Mouse (Mus musculus): ENCODE measurements around the gene Tead3.

The Tead3 gene

DNA sequence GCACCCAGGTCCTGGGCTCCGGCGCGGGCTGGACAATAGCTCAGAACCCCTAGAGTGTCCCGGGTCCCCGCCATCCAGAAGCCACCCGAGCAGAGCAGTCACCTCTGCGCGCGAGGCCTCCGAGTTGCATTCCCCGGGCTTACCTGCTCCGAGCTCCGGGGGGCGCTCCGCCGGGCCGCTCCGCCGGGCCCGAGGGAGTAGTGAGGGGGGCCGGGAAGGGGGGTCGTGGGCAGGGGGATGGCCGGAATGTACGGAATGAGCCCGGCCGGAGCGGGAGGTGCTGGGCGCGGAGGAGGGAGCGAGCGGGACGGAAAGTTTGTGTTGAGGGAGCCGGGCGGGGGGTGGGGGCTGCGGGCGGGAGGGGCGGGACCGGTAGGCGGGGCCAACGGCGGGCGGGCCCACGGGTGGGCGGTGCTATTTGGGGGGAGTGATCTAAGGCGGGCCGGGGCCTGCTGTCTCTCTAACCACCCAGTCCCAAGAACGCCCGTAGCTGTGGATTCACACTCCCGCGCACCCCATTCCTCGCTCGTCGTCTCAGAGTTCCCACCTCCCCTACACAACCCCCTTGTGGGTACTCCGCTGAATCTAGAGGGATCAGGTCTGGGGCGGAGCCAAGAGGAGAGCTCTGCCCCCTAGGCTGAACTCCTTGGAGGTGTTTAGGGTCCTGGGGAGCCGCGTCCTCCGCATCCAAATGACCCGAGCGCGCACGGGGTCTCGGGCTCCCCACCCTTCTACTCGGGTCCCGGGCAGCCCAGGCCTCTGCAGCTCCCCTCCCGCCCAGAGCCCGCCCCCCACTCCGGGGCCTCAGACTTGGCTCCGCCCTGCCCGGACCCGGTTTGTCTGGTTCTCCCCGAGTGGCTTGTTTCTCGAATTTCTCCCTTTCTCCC lies at the start of gene Tead3:
TSS of gene Tead3 (minus strand) at position 352 of the 887 bp plus-strand sequence.
- no peak for ATAC-seq (ENCODE audit: low TSS enrichment)

DNA sequence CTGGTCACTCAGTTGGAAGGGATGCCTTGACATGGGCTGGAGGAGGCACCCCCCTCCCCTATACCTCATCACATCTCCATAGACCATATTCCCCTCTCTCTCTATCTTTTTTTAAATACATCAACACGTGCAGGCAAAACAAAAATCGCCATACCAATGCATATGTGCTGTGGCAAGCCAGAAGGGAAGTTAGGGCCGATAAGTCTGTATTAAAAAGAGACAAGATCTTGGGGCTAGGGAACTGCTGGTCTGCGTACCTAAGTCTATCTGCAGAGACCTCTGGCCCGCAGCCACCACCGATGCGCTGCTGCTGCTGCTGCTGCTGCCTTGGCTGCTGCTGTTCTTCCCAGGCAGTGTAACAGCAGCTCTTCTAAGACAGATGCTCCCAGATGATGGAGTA lies 44.4 kb upstream of the Tead3 start:
- ATAC-seq (ENCODE audit: low TSS enrichment): no peak

DNA sequence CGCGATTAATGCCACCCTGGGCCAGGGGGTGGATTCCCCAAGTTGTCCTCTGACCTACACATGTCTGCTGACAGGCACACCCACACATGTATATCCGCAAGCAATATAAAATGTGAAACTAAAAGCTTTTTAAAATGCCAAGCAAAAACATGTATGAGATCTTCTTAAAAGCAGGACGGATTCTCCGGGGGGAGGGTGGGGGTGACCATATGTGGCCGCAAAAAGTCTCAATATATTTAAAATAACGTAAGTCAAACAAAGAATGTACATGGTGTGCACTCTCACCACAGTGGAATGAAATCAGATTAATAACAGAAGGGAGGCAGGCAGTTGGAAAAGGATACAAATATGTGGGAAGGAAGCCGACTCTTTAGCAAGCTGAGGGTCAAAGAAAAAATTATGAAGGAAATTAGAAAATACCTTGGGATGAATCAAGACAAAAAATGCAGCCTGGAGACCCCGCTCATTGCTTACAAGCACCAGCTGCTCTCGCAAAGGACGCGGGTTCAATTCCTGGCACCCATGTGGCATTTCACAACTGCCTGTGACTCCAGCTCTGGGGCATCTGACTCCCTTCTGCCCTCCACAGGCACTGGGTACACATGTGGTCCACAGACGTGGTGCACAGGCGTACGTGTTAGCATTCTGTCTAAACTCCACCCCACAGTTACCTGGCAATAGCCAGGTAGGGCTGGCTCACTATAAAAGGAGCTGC lies 43.6 kb upstream of the Tead3 start:
- ATAC-seq (ENCODE audit: low TSS enrichment): no peak

DNA sequence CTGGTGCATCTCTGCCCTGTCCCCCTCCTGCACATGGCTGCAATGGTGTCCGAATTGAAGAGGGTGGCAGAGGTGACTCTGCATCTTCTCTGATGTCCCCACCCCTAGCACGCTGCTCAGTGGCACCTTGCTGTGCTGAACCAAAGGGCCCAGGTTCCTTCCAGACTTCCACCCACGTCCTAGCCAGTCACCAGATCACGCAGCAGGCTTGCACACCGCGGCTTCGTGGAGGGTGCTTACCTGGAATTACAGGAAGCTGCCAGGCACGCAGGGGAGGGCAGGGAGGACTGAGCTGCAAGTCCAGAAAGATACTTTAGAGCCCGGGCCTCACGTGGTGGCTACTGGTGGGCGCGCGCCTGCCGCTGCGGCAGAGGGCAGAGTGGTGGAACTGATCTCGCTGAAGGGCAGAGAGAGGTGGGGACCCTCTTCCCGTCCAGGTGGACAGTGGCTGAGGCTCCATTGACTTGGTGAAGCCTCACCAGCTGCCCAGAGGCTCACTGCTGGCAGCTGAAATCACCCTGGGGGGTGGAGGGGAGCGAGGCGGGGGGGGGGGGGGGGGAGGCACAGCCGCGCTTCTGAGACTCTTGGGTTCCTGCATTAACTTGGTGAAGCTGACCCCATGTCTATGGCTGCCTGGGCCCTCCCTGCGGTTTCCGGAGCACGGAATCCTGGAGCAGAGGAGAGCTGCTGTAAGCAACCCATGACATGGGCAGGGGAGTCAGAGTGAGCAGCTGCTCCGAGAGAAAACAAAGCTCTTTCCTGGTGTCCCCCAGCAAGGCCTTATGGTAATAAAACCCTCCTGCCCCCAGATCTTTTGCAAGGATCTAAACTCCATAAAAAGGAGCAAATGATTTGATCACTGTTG lies 41.2 kb upstream of the Tead3 start:
- ATAC-seq (ENCODE audit: low TSS enrichment): no peak

DNA sequence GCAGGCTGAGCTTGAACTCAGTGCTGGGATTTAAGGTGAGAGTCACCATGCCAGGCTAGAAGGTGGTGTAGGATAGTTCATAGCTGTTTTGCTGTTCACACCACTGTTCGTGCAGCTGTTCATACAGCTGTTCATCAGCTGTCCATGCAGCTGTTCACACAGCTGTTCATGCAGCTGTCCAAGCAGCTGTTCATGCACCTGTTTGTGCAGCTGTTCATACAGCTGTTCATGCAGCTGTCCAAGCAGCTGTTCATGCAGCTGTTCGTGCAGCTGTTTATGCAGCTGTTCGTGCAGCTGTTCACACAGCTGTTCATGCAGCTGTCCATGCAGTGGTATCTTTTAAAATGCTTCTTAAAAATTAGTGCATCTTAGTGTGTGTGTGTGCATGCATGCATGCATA lies 37.9 kb upstream of the Tead3 start:
- ATAC-seq (ENCODE audit: low TSS enrichment): no peak

DNA sequence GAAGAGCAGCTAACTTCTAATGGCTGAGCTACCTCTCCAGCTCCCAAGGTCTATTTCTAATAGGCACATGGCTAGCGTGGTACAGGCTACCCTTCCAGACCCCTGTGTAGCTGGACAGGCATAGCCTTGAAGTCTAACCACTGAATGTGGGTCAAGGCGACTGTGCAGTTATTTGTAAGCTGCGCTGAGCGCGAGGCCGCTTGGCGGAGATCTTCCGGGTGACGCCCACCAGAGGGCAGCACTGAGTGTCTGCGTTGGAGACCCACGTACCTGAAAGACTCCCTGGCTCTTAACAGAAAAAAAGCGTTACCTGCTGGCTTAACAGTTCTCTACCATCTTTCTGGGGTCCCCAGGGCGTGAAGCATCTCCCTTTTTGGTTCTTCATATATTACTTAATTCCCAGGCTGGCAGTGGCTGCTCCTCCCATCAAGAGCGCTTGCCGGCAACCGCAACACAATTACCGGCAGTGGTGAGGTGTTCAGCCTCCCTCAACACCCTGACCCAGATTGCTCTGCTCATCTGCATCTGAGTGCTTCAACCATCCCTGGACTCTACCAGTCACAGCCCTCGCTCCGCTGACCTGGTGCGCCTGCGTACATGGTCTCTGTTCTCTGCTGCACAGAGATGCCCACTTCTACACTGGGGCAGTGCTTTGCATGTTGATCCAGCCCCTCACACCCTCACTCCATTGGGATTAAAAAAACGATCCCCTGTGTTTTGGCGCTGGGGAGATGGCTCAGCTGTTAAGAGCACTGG lies 35.7 kb upstream of the Tead3 start:
- ATAC-seq (ENCODE audit: low TSS enrichment): peak; percentile 59; the same call in 1 of the 2 replicates

DNA sequence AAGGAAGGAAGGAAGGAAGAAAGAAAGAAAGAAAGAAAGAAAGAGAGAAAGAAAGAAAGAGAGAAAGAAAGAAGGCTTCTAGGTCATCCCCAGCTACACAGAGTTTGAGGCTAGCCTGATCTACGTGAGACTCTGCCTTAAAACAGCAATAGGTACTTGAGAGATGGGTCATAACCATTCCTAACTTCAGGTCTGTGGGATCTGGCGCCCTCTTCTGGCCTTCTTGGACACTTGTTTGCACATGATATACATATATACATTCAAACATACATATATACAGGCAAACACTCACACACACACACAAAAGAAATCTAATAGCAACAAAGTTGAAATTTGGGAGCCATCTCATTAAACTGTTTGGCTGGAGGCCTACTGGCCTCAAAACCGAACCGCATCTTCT lies 33.7 kb upstream of the Tead3 start:
- ATAC-seq (ENCODE audit: low TSS enrichment): no peak

DNA sequence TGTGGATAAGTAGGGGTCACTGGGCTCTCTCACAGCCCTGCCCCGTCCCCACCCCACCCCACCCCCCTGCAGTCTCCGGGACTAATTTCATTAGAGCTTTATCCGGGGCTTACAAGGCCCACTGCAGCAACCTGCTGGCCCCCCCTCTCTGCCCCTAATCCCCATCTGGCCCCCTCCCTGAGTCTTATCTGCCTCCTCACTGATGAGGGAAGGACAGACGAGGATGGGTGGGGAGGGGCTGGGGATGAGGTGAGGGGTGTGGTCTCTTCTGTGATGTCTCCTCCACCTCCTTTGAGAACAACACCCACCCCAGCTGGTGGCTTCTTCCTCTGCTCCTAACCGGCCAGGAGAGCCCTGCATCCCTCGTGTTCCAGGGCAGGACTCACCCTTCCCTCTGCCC lies 29.6 kb upstream of the Tead3 start:
- no peak for ATAC-seq (ENCODE audit: low TSS enrichment)

DNA sequence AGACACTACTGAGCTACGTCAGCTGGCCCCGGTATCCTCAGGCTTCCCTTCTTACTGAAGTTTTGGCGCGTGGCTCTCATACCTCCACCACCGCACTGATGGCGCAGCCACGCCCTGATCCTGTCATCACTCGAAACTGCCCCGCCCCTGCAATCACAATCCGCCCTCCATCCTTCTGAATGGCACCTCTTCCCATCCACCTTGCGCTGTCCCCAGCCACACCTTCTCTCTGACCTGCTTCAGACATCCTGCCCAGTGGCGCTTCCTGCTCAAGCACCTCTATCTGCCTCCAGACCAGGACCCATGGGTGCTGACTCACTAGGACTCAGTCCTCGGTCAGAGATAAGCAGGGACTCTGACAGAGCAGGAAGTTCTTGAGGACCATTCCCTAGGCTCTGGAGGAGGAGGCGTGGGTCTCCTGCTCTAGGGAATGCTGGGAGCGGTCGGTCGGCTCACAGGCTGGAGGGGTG lies 25.0 kb upstream of the Tead3 start:
- ATAC-seq (ENCODE audit: low TSS enrichment): no peak

DNA sequence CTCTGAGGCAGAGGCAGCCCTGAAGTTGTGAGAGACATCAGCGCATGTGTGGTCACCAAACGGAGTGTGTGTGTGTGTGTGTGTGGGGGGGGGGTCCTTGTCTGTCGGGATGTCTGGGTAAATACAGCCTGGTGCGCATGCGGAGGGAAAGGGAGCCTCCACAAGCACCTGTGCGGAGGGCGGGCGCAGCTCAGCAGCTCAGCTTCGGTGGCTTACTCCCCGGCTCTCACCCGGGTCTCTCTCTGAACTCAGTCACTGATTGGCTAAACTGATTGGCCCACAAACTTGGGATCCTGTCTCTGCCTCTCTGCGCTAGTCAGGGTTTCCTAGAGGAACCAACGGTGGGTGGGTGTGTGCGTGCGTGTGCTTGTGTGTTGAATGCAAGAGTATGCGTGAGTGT lies 23.9 kb upstream of the Tead3 start:
- ATAC-seq (ENCODE audit: low TSS enrichment): no peak

DNA sequence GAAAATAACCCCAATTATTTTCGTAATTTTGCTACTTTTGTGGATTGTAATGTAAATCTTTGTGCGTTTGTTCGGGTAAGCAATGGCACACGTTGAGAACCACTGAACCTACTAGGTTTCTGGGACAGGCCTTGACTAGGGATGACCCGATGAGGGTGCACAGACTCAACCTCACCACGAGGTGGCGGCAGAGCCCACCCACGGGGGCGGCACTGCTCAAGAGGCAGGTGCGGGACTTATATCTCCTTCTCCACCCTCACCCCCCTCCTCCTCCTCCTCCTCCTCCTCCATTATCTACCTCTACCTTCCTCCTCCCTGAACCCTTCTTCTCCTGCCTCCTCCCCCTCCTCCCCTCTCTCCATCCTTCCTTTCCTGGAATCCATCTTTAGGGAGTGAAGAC lies 23.2 kb upstream of the Tead3 start:
- ATAC-seq (ENCODE audit: low TSS enrichment): no peak

DNA sequence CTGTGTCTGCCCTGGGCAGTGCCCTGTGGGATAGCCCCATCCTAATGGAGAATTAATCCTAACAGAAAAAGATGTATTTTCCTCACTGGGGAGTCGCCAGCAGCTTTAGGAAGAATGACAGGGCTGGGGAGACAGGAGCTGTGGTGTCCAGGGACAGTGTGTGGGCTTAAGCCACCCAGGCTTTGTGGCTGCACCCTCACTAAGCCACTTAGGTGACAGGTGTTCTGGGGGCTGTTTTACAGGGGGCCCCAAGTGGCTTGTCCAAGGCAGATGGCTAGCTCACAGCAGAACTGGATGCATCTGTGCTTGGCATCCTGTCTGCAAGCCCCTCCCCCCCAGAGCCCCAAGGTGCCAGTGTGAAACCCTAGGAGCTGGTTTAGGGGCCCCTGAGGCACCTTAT lies 21.3 kb upstream of the Tead3 start:
- no peak for ATAC-seq (ENCODE audit: low TSS enrichment)

DNA sequence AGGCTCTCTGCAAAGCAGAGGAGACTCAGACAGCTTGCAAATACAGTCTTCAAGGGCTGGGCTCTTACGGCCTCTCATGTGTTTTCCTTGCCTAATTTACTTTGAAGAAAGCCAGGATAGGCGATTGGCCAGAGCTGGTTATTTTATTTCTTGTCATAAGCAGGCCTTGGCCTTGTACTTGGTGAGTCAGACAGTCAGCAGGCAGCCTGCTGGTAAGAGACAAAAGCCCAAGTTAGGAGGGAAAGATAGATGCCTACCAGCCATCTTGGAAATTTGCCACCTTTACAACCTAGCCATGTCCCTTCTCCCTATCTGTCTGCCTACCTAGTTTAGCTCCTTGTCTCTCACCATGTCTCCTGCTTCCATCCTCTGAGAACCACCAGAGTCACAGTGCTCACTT lies 20.7 kb upstream of the Tead3 start:
- no peak for ATAC-seq (ENCODE audit: low TSS enrichment)

DNA sequence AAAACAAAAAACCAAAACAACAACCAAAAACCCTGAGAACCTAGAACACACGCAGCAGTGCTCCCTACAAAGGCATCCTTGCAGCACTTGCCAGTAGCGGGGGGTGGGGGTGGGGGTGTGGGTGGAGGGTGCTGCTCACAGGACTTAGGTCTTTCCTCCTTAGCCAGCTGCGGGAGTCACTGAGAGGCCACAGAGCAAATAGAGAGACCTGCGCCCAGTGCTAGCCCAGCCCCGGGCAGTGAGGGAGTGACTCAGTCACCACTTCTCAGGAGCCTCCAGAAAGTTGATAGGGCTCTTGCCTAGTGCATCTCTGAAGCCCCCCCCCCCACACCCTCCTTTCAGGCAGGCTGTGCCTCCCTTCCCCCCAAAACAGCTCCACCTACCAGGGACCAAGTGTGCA lies 18.4 kb upstream of the Tead3 start:
- ATAC-seq (ENCODE audit: low TSS enrichment): no peak

DNA sequence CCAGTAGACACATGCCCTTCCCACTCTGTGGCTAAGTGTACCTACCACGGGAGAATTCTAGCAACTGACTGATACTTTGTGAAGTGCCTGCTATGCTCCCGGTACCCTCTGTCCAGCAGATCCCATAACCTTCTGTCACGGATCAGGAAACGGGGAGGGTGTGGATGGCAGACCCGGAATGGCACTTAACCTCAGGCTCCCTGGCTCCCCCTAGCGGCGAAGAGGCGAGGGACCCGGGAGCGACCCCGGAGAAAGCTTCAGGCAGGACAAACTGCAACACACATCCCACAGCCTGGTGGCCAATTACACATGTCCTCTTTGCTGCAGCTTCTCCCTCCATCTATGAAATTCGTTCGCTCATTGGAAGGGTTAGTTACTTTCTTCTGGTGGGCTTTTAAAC lies 17.8 kb upstream of the Tead3 start:
- ATAC-seq (ENCODE audit: low TSS enrichment): no peak

DNA sequence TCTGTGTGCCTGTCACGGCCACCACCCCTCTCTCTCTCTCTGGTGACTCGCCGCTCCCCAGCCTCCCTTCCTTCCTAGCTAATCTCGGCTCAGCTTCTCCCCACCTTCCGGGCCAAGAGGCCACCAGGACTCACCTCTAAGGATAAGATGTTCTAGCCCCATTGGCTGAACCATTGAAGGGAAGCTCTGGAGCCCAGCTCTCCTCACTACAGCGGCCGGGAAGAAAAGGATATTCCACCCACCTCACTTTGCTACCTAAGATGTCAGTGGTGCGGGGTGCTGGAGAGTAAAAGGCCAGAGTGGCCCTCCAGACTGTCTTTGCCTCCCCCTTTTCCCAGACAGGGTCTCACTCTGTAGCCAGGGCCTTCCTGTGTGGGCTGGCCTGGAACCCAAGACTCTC lies 14.5 kb upstream of the Tead3 start, which contains the start of gene Tulp1:
TSS of gene Tulp1 (minus strand) at position 101 of the 400 bp plus-strand sequence.
- ATAC-seq (ENCODE audit: low TSS enrichment): no peak

DNA sequence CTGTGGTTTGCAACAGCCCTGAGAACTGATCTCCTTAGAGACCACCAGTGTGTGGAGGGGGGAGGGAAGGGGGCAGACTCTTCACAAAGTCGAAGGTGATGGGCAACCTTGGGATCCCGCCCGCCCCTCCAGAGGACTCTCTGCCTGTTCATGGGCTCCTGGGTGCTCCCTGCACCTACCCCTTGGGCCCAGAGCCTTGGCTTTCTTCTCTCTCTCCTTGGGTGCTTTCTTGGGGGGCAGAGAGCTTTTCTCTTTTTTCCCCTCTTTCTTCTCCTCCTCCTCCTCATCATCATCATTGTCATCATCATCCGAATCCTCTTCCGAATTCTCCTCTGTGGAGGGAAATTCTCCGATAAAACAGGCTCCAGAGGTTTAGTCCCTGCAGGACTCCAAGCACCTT lies 12.9 kb upstream of the Tead3 start:
- ATAC-seq (ENCODE audit: low TSS enrichment): no peak

DNA sequence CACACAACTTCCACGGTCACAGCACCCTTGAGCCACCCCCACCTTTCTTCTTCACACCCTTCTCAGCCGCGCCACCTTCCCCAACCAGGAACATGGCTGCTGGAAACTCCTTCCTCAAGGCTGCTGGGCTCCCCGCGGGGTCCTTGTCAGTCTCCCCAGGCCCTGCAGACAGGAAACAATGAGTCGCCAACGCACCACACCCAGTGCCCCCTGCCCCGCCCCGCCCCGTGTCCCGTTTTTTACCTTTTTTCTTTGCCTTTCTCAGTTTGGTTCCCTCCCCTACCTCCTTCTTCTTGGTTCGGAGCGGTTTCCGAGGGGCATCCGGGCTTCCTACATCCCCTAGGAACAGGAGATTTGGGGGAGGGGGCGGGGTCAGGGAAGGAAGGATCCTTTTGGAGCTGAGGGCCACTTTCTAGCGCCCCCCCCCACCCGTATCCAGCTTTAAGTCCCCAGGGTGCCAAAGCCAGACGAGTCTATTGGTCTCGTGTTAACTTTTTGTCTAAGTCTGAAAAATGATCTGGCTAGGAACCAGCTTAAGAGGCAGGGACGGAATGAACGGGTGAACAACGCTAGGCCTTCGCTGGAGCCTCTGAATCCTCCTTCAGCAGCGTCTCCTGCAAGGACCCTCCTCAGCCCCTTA lies 12.2 kb upstream of the Tead3 start:
- no peak for ATAC-seq (ENCODE audit: low TSS enrichment)

DNA sequence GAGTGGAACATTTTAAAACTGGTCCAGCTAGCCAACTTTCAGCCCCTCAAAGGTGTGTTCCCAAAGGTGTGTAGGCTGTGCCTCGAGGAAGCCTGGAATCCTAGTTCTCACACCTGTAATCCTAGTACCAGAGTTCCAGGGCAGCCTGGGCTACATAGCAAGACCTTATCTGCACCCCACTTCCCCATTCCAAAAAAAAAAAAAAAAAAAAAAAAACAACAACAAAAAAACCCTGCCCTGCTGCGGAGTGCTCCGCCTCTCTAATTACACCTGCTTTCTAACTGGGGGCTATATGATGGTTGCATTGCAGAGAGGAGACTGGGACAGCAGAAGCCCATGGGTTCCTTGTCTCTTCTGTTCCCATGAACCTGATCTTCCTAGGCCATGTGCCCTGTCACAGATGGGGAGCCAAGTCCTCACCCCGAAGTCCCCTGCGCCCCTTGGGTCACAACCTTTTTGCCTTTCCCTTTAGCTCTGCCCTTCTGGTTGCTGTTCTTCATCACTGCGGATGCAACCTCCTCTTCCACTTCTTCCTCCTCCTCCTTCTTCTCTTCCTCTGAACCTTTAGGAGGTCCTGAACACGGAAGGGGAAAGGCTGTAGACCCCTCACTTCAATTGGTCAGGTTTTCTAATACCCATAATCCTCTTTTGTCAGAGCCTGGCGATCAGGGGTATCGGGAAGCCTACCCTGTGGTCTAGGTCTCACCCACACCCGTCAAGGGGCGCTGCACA lies 11.5 kb upstream of the Tead3 start:
- ATAC-seq (ENCODE audit: low TSS enrichment): no peak

Data from frontal cortex, adult (tissue).